Mouse (Mus musculus) lung, postnatal 0 days (tissue): ENCODE data around the gene Mrps26.

Experiments used
- CTCF ChIP-seq: IDR thresholded peaks from 2 replicates; pipeline ENCODE4 v1.5.1; 2016; ENCODE audit warnings: antibody characterized with exemption, mild to moderate bottlenecking
- EP300 ChIP-seq: IDR thresholded peaks from 2 replicates; pipeline ENCODE4 v1.6.1; 2016; ENCODE audit warnings: antibody characterized with exemption, mild to moderate bottlenecking, control low read depth

GRCm38 (mm10) chr2:130581201-130581600, 17.7 kb downstream of the Mrps26 start:
- TF ChIP-seq CTCF (no peak), EP300 (no peak)
